Mouse (Mus musculus): ENCODE measurements at regions not wholly inside any gene's neighbourhood (a gene's known extent, or its start where the extent isn't known, plus 50 kb on each side); places are given as distances from the start of the nearest gene placed in this dataset.

- whole genome bisulfite sequencing = 71% methylated on average over 8 of the region's 8 CpGs
- Histone ChIP-seq H3K4me3 (no peak overlapping the region), H3K27me3 (ENCODE audit: low read depth, poor library complexity, severe bottlenecking) (no peaks in the 10 kb centered on the region), H3K4me1 (no peaks in the 10 kb centered on the region), H3K36me3 (no peaks in the 10 kb centered on the region), H3K9me3 (replicated peaks) (no peaks in the 10 kb centered on the region), H3K27ac (no peak overlapping the region)
- peak; percentile 44 for DNase-seq (ENCODE audit: low spot score)
These were observed 793.0 kb downstream of the Gm7489 start for GRCm38 (mm10) chr15:54677660-54678059.

All from limb, embryonic 10.5 days (tissue).